Mouse (Mus musculus) stomach, postnatal 0 days (tissue): Measurements from ENCODE around the gene Trub1. TPM values are rescaled to one million over a fixed set of nuclear protein-coding genes. Genes with fewer than 3 reads are reported as not detected.
A peak's percentile ranks its signal among the peaks of the same experiment; 100 is the strongest.

Experiments
- ATAC-seq: fragments of 200-750 bp; cut with Nextera tagmentation; 2 replicates; pipeline ENCODE4 v1.8.0; 2017; ENCODE audit not compliant: low FRiP score, low TSS enrichment
- DNase-seq: peaks from one replicate; pipeline ENCODE4 v3.0.0-alpha.2; 2016; ENCODE audit warnings: low spot score
- H3K27ac ChIP-seq: fragments of 300-500 bp; sonication (generic); replicated peaks from 2 replicates; pipeline ENCODE4 v1.5.1; 2014; ENCODE audit warnings: mild to moderate bottlenecking, control low read depth
- H3K27me3 ChIP-seq: fragments of 300-500 bp; sonication (generic); 2 replicates; pipeline ENCODE4 v1.6.1; 2014; ENCODE audit warnings: low read length; ENCODE audit not compliant: control insufficient read depth, insufficient read depth
- H3K36me3 ChIP-seq: fragments of 300-500 bp; sonication (generic); 2 replicates; pipeline ENCODE4 v1.6.1; 2014; ENCODE audit warnings: low read length, mixed read lengths; ENCODE audit not compliant: control insufficient read depth, insufficient read depth
- H3K4me1 ChIP-seq: fragments of 300-500 bp; sonication (generic); replicated peaks from 2 replicates; pipeline ENCODE4 v1.6.1; 2014; ENCODE audit warnings: antibody characterized with exemption; ENCODE audit not compliant: control insufficient read depth, insufficient read depth
- H3K4me2 ChIP-seq: fragments of 300-500 bp; sonication (generic); replicated peaks from 2 replicates; pipeline ENCODE4 v1.6.1; 2014; ENCODE audit warnings: low read depth, mild to moderate bottlenecking, control low read depth, moderate library complexity
- H3K4me3 ChIP-seq: fragments of 300-500 bp; sonication (generic); 2 replicates; pipeline ENCODE4 v1.5.1; 2014; ENCODE audit warnings: low read depth, low read length, control low read depth
- H3K9ac ChIP-seq: fragments of 300-500 bp; sonication (generic); 2 replicates; pipeline ENCODE4 v1.6.1; 2014; ENCODE audit warnings: mild to moderate bottlenecking, low read length, control low read depth, mixed read lengths
- H3K9me3 ChIP-seq: fragments of 300-500 bp; sonication (generic); 2 replicates; pipeline ENCODE4 v1.6.1; 2016; ENCODE audit warnings: low read length; ENCODE audit not compliant: control insufficient read depth
- CTCF ChIP-seq: IDR thresholded peaks from 2 replicates; pipeline ENCODE4 v1.5.1; 2016; ENCODE audit warnings: antibody characterized with exemption, low read depth, mild to moderate bottlenecking, moderate library complexity
- EP300 ChIP-seq: optimal IDR thresholded peaks from 2 replicates; pipeline ENCODE3; 2016; ENCODE audit warnings: antibody characterized with exemption
- WGBS: fragments of 180-500 bp; shearing (Covaris S2); extraction: QIAGEN DNeasy Blood & Tissue Kit; methylation state at CpG from one replicate; pipeline ENCODE4 v1.1.7; 2014; 5-methylcytosine and 5-hydroxymethylcytosine counted together
- polyA plus RNA-seq: library from polyadenylated mRNA; unstranded; fragments of >200 nt; fragmentation: Nextera tagmentation; extraction: Ambion mirVana; gene quantifications from 2 replicates; pipeline ENCODE4 v1.2.1, GENCODE M21; 2015

The Trub1 gene
- polyA plus RNA-seq, 1 experiment from 2014 or later: 15.1 TPM

DNA sequence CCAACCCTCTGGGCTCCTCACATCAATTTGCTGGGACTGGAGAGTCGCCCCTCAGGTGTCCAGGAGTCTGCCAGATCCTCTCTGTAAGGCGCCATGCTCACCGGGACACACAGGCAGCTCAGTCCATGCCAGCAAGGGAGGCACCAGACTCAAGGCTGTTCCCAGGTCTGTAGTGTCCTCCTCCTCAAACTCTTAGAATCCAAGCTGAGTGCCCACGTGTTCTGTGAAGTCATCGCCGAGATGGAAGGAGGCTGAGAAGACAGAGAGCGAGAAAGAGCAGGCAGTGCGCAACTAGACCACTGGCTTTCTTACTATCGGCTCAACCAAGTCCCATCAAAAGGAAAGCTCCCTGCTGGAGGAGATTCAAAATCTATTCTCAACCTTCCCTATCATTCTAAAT is 60.4 kb downstream of the Trub1 start:
- peaks cover 2% of the 10 kb centered on the region; the same call in 1 of the 2 replicates for H3K4me1 ChIP-seq
- 86% methylated on average over 9 of the region's 9 CpGs for WGBS
- H3K36me3 ChIP-seq: no peaks in the 10 kb centered on the region
- no peak overlapping the region for H3K9ac ChIP-seq
- no peak for DNase-seq
- no peaks in the 10 kb centered on the region for H3K9me3 ChIP-seq
- no peak overlapping the region for H3K4me3 ChIP-seq
- no peaks in the 10 kb centered on the region for H3K27me3 ChIP-seq
- no peak overlapping the region for H3K27ac ChIP-seq
- no peak for ATAC-seq
- TF ChIP-seq EP300 (no peak), CTCF (no peak)
- H3K4me2 ChIP-seq: no peak overlapping the region

DNA sequence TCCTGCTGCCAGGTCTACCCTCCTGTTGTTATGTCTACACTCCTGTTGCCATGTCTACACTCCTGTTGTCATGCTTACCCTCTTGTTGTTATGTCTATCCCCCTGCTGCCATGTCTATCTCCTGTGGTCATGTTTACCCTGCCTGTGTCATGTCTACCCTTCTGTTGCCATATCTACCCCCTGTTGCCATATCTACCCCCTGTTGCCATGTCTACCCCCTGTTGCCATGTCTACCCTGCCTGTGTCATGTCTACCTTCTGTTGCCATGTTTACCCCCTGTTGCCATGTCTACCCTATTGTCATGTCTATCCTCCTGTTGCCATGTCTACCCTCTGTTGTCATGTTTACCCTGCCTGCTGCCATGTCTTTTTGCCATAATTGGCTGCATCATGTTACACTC is 69.0 kb downstream of the Trub1 start:
- no peaks in the 10 kb centered on the region for H3K36me3 ChIP-seq
- H3K4me1 ChIP-seq: no peaks in the 10 kb centered on the region
- H3K4me2 ChIP-seq: no peak overlapping the region
- DNase-seq: no peak
- no peaks in the 10 kb centered on the region for H3K9me3 ChIP-seq
- TF ChIP-seq CTCF: no peak
- no peak for TF ChIP-seq EP300
- H3K4me3 ChIP-seq: no peak overlapping the region
- H3K9ac ChIP-seq: no peak overlapping the region
- no peak for ATAC-seq
- H3K27ac ChIP-seq: no peak overlapping the region
- no peaks in the 10 kb centered on the region for H3K27me3 ChIP-seq

- Histone ChIP-seq H3K4me1 (no peaks in the 10 kb centered on the region), H3K4me3 (no peak overlapping the region), H3K27me3 (no peaks in the 10 kb centered on the region), H3K36me3 (no peaks in the 10 kb centered on the region), H3K9ac (no peak overlapping the region), H3K27ac (no peak overlapping the region), H3K4me2 (no peak overlapping the region), H3K9me3 (no peaks in the 10 kb centered on the region)
- peak; percentile 49 for DNase-seq
- ATAC-seq: peak; percentile 80; the same call in 1 of the 2 replicates
- TF ChIP-seq EP300 (no peak), CTCF (no peak)
- 50% methylated on average over 17 of the region's 17 CpGs for WGBS
Observed at GRCm38 (mm10) chr19:57523363-57523762, 70.7 kb downstream of the Trub1 start.

GRCm38 (mm10) chr19:57525693-57526092 is 73.0 kb downstream of the Trub1 start:
- H3K9me3 ChIP-seq: no peaks in the 10 kb centered on the region
- H3K9ac ChIP-seq: no peak overlapping the region
- no peak for TF ChIP-seq CTCF
- no peak for TF ChIP-seq EP300
- no peak overlapping the region for H3K27ac ChIP-seq
- H3K27me3 ChIP-seq: no peaks in the 10 kb centered on the region
- 84% methylated on average over 2 of the region's 2 CpGs for WGBS
- H3K4me2 ChIP-seq: no peak overlapping the region
- H3K4me3 ChIP-seq: no peak overlapping the region
- DNase-seq (no peak), ATAC-seq (no peak)
- H3K4me1 ChIP-seq: no peaks in the 10 kb centered on the region
- H3K36me3 ChIP-seq: no peaks in the 10 kb centered on the region

GRCm38 (mm10) chr19:57530212-57530611 is 77.5 kb downstream of the Trub1 start:
- no peaks in the 10 kb centered on the region for H3K27me3 ChIP-seq
- H3K4me1 ChIP-seq: no peaks in the 10 kb centered on the region
- TF ChIP-seq CTCF (no peak), EP300 (no peak)
- no peak overlapping the region for H3K9ac ChIP-seq
- ATAC-seq (no peak), DNase-seq (no peak)
- WGBS: 70% methylated on average over 4 of the region's 4 CpGs
- no peak overlapping the region for H3K27ac ChIP-seq
- no peak overlapping the region for H3K4me2 ChIP-seq
- no peaks in the 10 kb centered on the region for H3K9me3 ChIP-seq
- H3K4me3 ChIP-seq: no peak overlapping the region
- H3K36me3 ChIP-seq: no peaks in the 10 kb centered on the region

DNA sequence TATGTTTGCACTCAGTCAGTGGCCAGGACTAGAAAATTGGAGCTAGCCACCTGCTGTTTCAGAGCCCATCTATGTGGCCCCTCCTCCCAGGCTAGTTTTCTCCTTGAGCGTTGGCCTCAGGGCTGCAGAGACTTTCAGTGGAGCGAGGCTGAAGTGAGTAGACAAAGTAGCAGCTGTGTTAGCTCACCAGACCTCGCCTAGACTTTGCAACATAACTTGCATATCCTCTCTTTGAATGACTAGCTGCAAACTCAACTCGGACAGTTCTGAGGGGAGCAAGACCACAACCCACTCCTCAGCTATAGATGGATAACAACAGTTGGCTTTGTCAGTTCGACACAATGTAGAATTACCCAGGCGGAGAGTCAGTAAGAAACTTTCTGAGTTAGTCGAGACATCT is 81.5 kb downstream of the Trub1 start:
- ATAC-seq (peak; percentile 16; the same call in 1 of the 2 replicates), DNase-seq (no peak)
- H3K4me1 ChIP-seq: no peaks in the 10 kb centered on the region
- H3K27ac ChIP-seq: no peak overlapping the region
- no peak overlapping the region for H3K4me3 ChIP-seq
- no peaks in the 10 kb centered on the region for H3K9me3 ChIP-seq
- no peak overlapping the region for H3K9ac ChIP-seq
- TF ChIP-seq CTCF (no peak), EP300 (no peak)
- no peak overlapping the region for H3K4me2 ChIP-seq
- H3K36me3 ChIP-seq: no peaks in the 10 kb centered on the region
- 40% methylated on average over 7 of the region's 7 CpGs for WGBS
- no peaks in the 10 kb centered on the region for H3K27me3 ChIP-seq
